Mouse (Mus musculus) limb, embryonic 11.5 days (tissue): ENCODE results near the gene Trip12. TPM values are rescaled to one million over a fixed set of nuclear protein-coding genes. Genes with fewer than 3 reads are reported as not detected.

Experiments
- ATAC-seq: fragments of 200-750 bp; cut with Nextera tagmentation; 2 replicates; pipeline ENCODE4 v1.8.0; 2017; ENCODE audit warnings: low read depth; ENCODE audit not compliant: insufficient number of reproducible peaks, low FRiP score, low TSS enrichment
- DNase-seq: peaks from one replicate; pipeline ENCODE4 v3.0.0-alpha.2; 2015; ENCODE audit warnings: low spot score
- H3K27ac ChIP-seq: fragments of 300-500 bp; sonication (generic); replicated peaks from 2 replicates; pipeline ENCODE4 v1.5.1; 2014; ENCODE audit warnings: low read depth, mild to moderate bottlenecking, low read length
- H3K27me3 ChIP-seq: fragments of 300-500 bp; sonication (generic); 2 replicates; pipeline ENCODE4 v1.6.1; 2014; ENCODE audit warnings: mild to moderate bottlenecking, low read length, mixed read lengths; ENCODE audit not compliant: control insufficient read depth, insufficient read depth
- H3K36me3 ChIP-seq: fragments of 300-500 bp; sonication (generic); 2 replicates; pipeline ENCODE4 v1.6.1; 2014; ENCODE audit warnings: mild to moderate bottlenecking, low read length, moderate library complexity, mixed read lengths; ENCODE audit not compliant: control insufficient read depth, insufficient read depth
- H3K4me1 ChIP-seq: fragments of 300-500 bp; sonication (generic); 2 replicates; pipeline ENCODE4 v1.6.1; 2014; ENCODE audit warnings: low read length, mixed read lengths; ENCODE audit not compliant: control insufficient read depth, insufficient read depth
- H3K4me2 ChIP-seq: fragments of 300-500 bp; sonication (generic); 2 replicates; pipeline ENCODE4 v1.6.1; 2014; ENCODE audit warnings: low read depth, mild to moderate bottlenecking, moderate library complexity; ENCODE audit not compliant: severe bottlenecking
- H3K4me3 ChIP-seq: fragments of 300-500 bp; sonication (generic); 2 replicates; pipeline ENCODE4 v1.5.1; 2014; ENCODE audit warnings: low read depth, low read length
- H3K9ac ChIP-seq: fragments of 300-500 bp; sonication (generic); 2 replicates; pipeline ENCODE4 v1.6.1; 2014; ENCODE audit warnings: mild to moderate bottlenecking, low read length
- H3K9me3 ChIP-seq: fragments of 300-500 bp; sonication (generic); 2 replicates; pipeline ENCODE4 v1.6.1; 2016; ENCODE audit warnings: low read length; ENCODE audit not compliant: control insufficient read depth
- WGBS: fragments of 180-500 bp; shearing (Covaris S2); extraction: QIAGEN DNeasy Blood & Tissue Kit; methylation state at CpG from one replicate; pipeline ENCODE4 v1.1.7; 2014; 5-methylcytosine and 5-hydroxymethylcytosine counted together
- polyA plus RNA-seq: library from polyadenylated mRNA; unstranded; fragments of >200 nt; fragmentation: Nextera tagmentation; extraction: Ambion mirVana; gene quantifications from 2 replicates; pipeline ENCODE4 v1.2.1, GENCODE M21; 2014

Gene Trip12
- polyA plus RNA-seq, 1 experiment from 2014 or later = 74.5 TPM

DNA sequence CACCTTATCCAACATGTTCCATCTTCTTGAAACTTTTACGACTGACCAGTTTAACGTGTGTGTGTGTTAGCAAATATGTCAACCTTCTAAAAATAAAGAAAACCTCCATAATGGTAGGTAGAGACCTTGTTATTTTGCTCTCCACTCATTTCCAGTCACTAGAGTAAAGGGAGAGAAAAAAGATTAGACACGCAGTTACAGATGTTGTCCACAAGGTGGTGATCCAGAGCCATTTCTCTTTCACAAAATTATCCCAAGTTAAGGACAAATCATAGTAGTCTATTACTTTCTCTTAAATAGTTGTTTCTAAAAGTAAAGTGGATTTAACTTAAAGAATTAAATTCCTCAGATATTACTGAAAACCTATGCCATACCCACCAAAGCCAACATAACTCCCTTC lies 106.5 kb downstream of the Trip12 start:
- ATAC-seq = no peak
- Histone ChIP-seq H3K36me3 (peaks cover 8% of the 10 kb centered on the region; the same call in 1 of the 2 replicates), H3K27me3 (no peaks in the 10 kb centered on the region), H3K9ac (no peak overlapping the region), H3K4me3 (no peak overlapping the region), H3K4me2 (no peak overlapping the region), H3K27ac (no peak overlapping the region), H3K9me3 (no peaks in the 10 kb centered on the region), H3K4me1 (no peaks in the 10 kb centered on the region)
- no peak for DNase-seq
- 67% methylated on average over 3 of the region's 3 CpGs for WGBS

DNA sequence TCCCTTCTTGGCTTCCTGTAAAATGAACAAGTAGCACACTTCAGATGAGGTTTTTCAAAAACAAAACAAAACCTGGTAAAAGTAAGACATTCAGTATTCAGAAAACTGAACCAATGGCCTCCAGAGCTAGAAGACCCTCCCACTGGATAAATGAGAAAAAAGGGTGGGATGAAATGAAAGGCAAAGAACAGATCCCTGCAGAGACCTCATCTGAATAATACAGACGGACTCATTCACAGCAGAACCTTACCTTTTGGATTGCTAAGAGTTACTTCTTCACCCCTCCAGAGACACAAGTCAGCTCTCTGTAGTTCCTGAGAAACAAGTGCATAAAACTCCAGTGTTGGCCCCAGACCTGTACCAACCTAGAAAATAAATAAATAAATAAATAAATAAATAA lies 108.6 kb downstream of the Trip12 start:
- H3K4me1 ChIP-seq = no peaks in the 10 kb centered on the region
- H3K36me3 ChIP-seq = peaks cover 2% of the 10 kb centered on the region; the same call in 1 of the 2 replicates
- no peak overlapping the region for H3K4me3 ChIP-seq
- DNase-seq (no peak), ATAC-seq (no peak)
- no peak overlapping the region for H3K27ac ChIP-seq
- H3K9ac ChIP-seq = no peak overlapping the region
- no peaks in the 10 kb centered on the region for H3K9me3 ChIP-seq
- WGBS = 90% methylated on average over 1 of the region's 1 CpGs
- H3K4me2 ChIP-seq = no peak overlapping the region
- H3K27me3 ChIP-seq = no peaks in the 10 kb centered on the region

DNA sequence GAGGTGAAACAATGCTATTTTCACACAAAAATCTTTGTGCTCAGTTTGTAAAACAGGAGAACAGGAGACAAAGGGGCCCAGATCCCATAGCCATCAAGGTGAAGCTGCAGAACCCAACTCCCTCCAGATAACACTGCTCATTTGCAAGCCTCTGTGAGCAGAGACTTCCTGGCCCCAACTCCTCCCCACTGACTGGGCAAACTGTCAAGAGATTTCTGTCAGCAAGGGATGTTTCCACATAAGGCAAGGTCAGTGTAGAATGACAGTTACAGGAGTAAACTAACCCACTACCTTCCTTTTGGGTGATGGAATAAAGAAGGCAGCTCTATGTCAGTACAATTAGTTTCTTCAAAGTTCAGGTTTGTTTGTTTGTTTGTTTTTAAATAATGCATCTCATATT lies 117.5 kb downstream of the Trip12 start:
- ATAC-seq = no peak
- no peak overlapping the region for H3K9ac ChIP-seq
- no peak for DNase-seq
- H3K9me3 ChIP-seq = no peaks in the 10 kb centered on the region
- H3K36me3 ChIP-seq = peaks cover 6% of the 10 kb centered on the region
- no peaks in the 10 kb centered on the region for H3K4me1 ChIP-seq
- no peak overlapping the region for H3K4me2 ChIP-seq
- no peaks in the 10 kb centered on the region for H3K27me3 ChIP-seq
- no peak overlapping the region for H3K4me3 ChIP-seq
- no peak overlapping the region for H3K27ac ChIP-seq

DNA sequence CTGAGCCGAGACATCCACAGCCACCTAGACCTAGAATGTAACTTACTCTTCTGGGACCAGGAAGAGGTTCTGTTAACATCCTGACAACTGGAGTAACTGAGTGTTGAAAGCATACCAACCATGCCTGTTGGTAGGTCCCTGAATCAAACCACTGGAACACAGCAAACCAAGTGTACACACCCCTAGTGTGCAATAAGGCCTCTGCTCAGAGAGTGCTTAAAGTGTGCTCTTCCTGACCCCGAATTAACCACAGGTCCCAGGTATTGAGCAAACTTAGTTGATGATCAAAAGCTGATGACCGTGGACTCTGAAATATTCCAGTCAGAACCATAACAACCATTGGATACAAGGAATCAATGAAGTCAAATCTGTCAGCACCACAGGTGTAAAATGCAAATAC lies 117.9 kb downstream of the Trip12 start:
- 93% methylated on average over 3 of the region's 3 CpGs for WGBS
- peaks cover 6% of the 10 kb centered on the region for H3K36me3 ChIP-seq

DNA sequence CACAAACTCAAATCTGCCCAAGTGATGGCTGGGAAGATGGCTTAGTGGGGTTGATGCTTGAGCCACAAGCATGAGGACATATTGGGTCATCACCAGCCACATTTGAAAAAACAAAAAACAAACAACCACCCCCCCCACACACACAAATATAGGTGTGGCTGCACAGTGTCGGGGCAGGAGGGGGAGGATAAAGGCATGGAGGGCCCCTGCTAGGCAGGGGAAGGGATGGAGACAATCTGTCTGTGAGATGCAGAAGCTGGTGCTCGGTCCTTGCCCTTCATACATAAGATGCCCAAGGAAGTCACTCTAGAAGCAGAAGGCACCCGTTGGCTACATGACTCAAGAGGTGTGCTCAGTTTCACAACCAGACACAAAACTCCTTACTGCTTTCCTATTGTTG lies 118.4 kb downstream of the Trip12 start:
- 89% methylated on average over 3 of the region's 3 CpGs for WGBS
- no peak overlapping the region for H3K4me2 ChIP-seq
- no peaks in the 10 kb centered on the region for H3K27me3 ChIP-seq
- H3K36me3 ChIP-seq = peaks cover 6% of the 10 kb centered on the region
- H3K9me3 ChIP-seq = no peaks in the 10 kb centered on the region
- no peaks in the 10 kb centered on the region for H3K4me1 ChIP-seq
- H3K27ac ChIP-seq = no peak overlapping the region
- no peak for ATAC-seq
- DNase-seq = no peak
- H3K9ac ChIP-seq = no peak overlapping the region
- H3K4me3 ChIP-seq = no peak overlapping the region

More for the DNA sequence above, 117.9 kb downstream of the Trip12 start:
- DNase-seq = no peak
- H3K27ac ChIP-seq = no peak overlapping the region
- no peaks in the 10 kb centered on the region for H3K9me3 ChIP-seq
- no peak for ATAC-seq
- no peak overlapping the region for H3K9ac ChIP-seq
- H3K27me3 ChIP-seq = no peaks in the 10 kb centered on the region
- H3K4me2 ChIP-seq = no peak overlapping the region
- H3K4me3 ChIP-seq = no peak overlapping the region
- H3K4me1 ChIP-seq = no peaks in the 10 kb centered on the region

DNA sequence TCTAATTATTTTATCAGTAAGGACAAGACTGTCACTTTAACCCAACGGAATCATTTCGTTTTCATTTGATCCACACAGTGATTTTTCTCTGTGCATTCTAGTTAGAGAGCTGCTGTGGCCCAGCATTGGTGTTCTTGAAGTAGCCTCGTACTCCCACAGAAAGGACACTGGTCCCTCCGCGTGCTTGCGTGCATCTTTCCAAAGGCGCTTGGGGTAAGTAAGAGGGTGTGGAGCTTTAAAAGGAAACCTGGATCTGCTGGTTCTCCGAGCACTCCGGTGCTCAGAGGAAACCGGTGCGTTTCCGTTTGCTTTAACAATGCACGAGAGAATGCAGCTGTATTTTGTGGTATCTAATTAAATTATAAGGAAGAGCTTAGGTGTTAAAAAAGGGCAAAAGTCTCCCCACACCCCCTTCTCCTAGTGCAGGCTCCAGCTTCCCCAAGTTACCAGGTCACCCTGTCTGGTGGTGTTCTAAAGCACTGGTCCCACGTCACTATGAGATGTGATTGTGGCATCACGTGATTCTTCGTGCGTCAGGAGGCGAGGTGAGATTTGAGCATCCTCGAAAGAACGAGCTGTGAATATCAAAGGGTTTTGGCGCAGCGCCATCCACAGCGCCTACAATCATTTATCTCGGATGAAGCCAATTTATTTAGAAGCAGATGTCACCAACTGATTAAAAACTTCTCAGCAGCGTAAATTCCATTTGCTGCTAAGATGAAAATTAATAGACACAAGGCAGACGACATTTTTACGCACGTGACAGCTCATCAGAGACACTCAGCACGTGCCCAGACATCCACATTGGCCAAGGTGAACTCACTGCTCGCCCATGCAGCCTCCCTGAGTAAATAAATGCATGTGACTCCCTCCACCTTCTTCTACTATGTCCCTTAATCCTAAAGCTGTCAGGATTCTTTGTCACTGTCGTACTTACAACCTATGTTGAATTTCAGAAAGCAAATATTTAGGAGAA lies 130.2 kb downstream of the Trip12 start:
- Histone ChIP-seq H3K9ac (no peak overlapping the region), H3K9me3 (no peaks in the 10 kb centered on the region), H3K4me3 (0 out of 2 replicates have a peak overlapping the region, but pooled peaks have one; percentile 3), H3K4me1 (no peaks in the 10 kb centered on the region), H3K27me3 (no peaks in the 10 kb centered on the region), H3K4me2 (peak overlapping the region; percentile 38), H3K36me3 (no peaks in the 10 kb centered on the region), H3K27ac (no peak overlapping the region)
- 18% methylated on average over 31 of the region's 31 CpGs for WGBS
- ATAC-seq = no peak
- no peak for DNase-seq

DNA sequence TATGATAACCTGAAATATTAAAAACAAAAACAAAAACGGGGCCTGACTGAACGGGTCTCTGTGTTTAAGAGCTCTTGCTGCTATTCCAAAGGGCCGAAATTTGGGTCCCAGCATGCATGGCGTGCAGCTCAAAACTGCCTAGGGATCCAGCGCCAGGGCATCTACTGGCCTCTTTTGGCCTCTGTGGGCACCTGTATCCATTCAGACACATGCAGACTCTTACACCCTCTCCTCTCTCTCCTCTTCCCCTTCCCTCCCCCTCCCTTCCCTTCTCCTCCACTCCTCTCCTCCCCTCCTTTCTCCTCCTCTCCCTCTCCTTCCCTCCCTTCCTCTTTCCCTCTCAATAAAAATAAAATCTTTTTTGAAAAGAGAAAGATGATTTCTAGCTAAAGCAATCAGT lies 130.9 kb downstream of the Trip12 start:
- Histone ChIP-seq H3K9ac (no peak overlapping the region), H3K27ac (no peak overlapping the region), H3K4me1 (no peaks in the 10 kb centered on the region), H3K4me3 (no peak overlapping the region), H3K27me3 (no peaks in the 10 kb centered on the region), H3K4me2 (peak overlapping the region; percentile 38; the same call in 1 of the 2 replicates), H3K36me3 (no peaks in the 10 kb centered on the region), H3K9me3 (no peaks in the 10 kb centered on the region)
- ATAC-seq = no peak
- no peak for DNase-seq
- 23% methylated on average over 5 of the region's 5 CpGs for WGBS

DNA sequence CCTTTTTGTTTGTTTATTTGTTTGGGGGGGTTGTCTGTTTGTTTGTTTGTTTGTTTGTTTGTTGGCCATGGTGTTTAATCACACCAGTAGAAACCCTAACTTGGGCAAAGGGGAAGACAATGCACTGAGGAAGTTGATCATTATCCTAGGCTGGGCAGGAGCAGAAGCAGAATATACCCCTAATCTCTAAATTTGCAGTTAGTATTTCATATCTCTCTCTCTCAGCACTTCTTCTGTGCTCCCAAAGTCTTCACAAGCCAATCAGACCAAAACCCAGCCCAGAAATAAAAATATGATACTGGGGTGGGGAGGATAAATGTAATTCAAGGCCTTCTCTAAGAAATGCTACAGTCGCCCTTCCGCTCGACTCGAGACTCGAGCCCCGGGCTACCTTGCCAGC lies 140.1 kb downstream of the Trip12 start:
- no peak for ATAC-seq
- H3K4me3 ChIP-seq = no peak overlapping the region
- H3K36me3 ChIP-seq = no peaks in the 10 kb centered on the region
- H3K27me3 ChIP-seq = peaks cover 8% of the 10 kb centered on the region
- H3K9me3 ChIP-seq = no peaks in the 10 kb centered on the region
- DNase-seq = no peak
- no peak overlapping the region for H3K27ac ChIP-seq
- H3K4me2 ChIP-seq = no peak overlapping the region
- peaks cover 6% of the 10 kb centered on the region; the same call in 1 of the 2 replicates for H3K4me1 ChIP-seq
- H3K9ac ChIP-seq = no peak overlapping the region
- 91% methylated on average over 6 of the region's 6 CpGs for WGBS
